Mouse (Mus musculus) embryonic facial prominence, embryonic 14.5 days (tissue): ENCODE results near the gene Foxp1. TPM values are rescaled to one million over a fixed set of nuclear protein-coding genes. Genes with fewer than 3 reads are reported as not detected.
A peak's percentile ranks its signal among the peaks of the same experiment; 100 is the strongest.

Source experiments
- ATAC-seq: fragments of 200-750 bp; cut with Nextera tagmentation; 2 replicates; pipeline ENCODE4 v1.8.0; 2017; ENCODE audit warnings: low read depth, moderate number of reproducible peaks, moderate TSS enrichment
- DNase-seq: peaks from one replicate; pipeline ENCODE4 v3.0.0-alpha.2; 2015; ENCODE audit warnings: low spot score
- H3K27ac ChIP-seq: fragments of 300-500 bp; sonication (generic); replicated peaks from 2 replicates; pipeline ENCODE4 v1.5.1; 2014; ENCODE audit warnings: low read depth, mild to moderate bottlenecking, low read length, moderate library complexity
- H3K27me3 ChIP-seq: fragments of 300-500 bp; sonication (generic); replicated peaks from 2 replicates; pipeline ENCODE4 v1.6.1; 2014; ENCODE audit warnings: low read length; ENCODE audit not compliant: control insufficient read depth, insufficient read depth
- H3K36me3 ChIP-seq: fragments of 300-500 bp; sonication (generic); 2 replicates; pipeline ENCODE4 v1.6.1; 2014; ENCODE audit warnings: low read length, mixed read lengths; ENCODE audit not compliant: control insufficient read depth, insufficient read depth
- H3K4me1 ChIP-seq: fragments of 300-500 bp; sonication (generic); 2 replicates; pipeline ENCODE4 v1.6.1; 2014; ENCODE audit warnings: antibody characterized with exemption, low read length; ENCODE audit not compliant: control insufficient read depth, insufficient read depth
- H3K4me2 ChIP-seq: fragments of 300-500 bp; sonication (generic); 2 replicates; pipeline ENCODE4 v1.6.1; 2014; ENCODE audit warnings: low read depth, mild to moderate bottlenecking, low read length, moderate library complexity, mixed read lengths
- H3K4me3 ChIP-seq: fragments of 300-500 bp; sonication (generic); 2 replicates; pipeline ENCODE4 v1.5.1; 2014; ENCODE audit warnings: low read depth, mild to moderate bottlenecking, low read length
- H3K9ac ChIP-seq: fragments of 300-500 bp; sonication (generic); 2 replicates; pipeline ENCODE4 v1.6.1; 2014; ENCODE audit warnings: low read depth, mild to moderate bottlenecking, low read length, moderate library complexity, mixed read lengths
- H3K9me3 ChIP-seq: fragments of 300-500 bp; sonication (generic); 2 replicates; pipeline ENCODE4 v1.6.1; 2016; ENCODE audit warnings: low read length; ENCODE audit not compliant: control insufficient read depth
- WGBS: fragments of 180-500 bp; shearing (Covaris S2); extraction: QIAGEN DNeasy Blood & Tissue Kit; methylation state at CpG from one replicate; pipeline ENCODE4 v1.1.7; 2014; 5-methylcytosine and 5-hydroxymethylcytosine counted together
- polyA plus RNA-seq: library from polyadenylated mRNA; unstranded; fragments of >200 nt; fragmentation: Nextera tagmentation; extraction: Ambion mirVana; gene quantifications from 2 replicates; pipeline ENCODE4 v1.2.1, GENCODE M21; 2014

Foxp1 gene
- polyA plus RNA-seq, 1 experiment from 2014 or later, result 80.1 TPM

DNA sequence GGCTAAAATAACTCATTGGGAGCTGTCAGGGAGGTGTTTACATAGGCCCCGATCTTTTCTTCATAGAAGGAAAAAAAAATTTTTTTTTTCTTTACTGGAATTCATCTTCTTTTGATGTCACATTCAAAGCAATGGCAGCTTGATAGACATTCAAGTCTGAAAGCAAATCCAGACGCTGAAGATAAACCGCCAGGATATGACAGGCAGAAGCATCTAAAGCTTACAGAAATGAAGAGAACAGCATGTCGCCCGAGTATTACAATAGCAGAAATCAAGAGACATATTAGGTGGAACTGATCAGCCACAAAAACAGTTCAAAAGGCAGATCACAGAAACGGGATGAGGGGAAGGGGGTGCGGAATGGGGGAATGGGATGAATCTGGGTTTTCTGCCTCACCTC lies 425.3 kb downstream of the Foxp1 start:
- Histone ChIP-seq H3K27ac (no peak overlapping the region), H3K36me3 (no peaks in the 10 kb centered on the region), H3K9ac (no peak overlapping the region), H3K27me3 (no peaks in the 10 kb centered on the region), H3K9me3 (no peaks in the 10 kb centered on the region), H3K4me3 (no peak overlapping the region), H3K4me2 (no peak overlapping the region), H3K4me1 (peaks cover 30% of the 10 kb centered on the region)
- ATAC-seq (no peak), DNase-seq (peak; percentile 48)
- 40% methylated on average over 7 of the region's 7 CpGs for WGBS

DNA sequence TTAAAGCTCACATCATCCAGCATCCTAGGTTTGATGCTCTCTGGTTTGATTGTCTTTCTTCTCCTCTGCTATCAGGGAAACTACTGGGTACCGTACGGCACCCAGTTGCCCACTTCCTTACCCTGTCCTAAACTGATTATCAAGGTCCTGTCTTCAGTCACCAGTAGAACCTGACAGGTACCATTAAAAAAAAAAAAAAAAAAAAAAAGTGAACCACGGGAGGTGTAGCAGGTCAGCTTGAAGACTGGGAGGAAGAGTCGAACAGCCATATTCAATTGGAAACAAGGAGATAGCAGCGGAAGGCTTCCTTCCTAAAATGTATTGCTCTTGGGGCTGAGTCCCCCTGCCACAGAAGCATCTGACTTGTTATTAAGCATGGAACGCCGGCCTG lies 425.8 kb downstream of the Foxp1 start:
- no peaks in the 10 kb centered on the region for H3K9me3 ChIP-seq
- H3K27me3 ChIP-seq, result no peaks in the 10 kb centered on the region
- no peak overlapping the region for H3K4me3 ChIP-seq
- no peak overlapping the region for H3K27ac ChIP-seq
- 72% methylated on average over 7 of the region's 7 CpGs for WGBS
- DNase-seq (no peak), ATAC-seq (no peak)
- no peak overlapping the region for H3K9ac ChIP-seq
- peaks cover 30% of the 10 kb centered on the region for H3K4me1 ChIP-seq
- H3K4me2 ChIP-seq, result no peak overlapping the region
- no peaks in the 10 kb centered on the region for H3K36me3 ChIP-seq

DNA sequence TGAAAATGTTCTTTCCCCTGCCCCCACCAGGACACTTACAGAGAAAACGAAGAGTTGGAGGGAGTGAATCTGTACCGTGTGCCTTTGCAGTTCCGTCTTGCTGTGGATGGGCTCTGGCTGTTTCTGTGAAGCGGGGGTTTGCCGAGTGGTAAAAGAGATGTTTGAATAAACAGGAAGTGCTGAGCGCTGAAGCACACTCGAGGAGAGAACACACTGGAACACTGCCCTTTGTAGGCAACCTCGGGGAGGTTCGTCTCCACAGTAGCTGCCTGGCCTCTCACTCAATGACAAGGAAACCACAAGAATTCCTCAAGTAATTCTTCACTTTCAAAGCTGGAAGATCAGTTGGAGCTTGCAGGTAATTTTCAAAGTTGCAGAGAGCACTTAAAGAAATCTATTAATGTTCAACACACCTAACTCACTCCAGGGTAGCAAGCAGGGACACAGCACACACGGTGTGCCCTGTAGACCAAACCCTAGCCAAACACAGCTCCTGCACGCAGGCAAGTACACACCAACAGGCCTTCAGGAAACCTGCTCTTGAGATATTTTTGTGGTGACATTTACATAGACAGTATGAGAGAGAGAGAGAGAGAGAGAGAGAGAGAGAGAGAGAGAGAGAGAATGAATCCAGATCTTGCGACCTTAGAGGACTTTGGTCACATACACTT lies 426.3 kb downstream of the Foxp1 start:
- peak overlapping the region; percentile 61 for H3K27ac ChIP-seq
- H3K4me2 ChIP-seq, result peak overlapping the region; percentile 56
- H3K4me1 ChIP-seq, result peaks cover 28% of the 10 kb centered on the region
- ATAC-seq, result no peak
- H3K36me3 ChIP-seq, result no peaks in the 10 kb centered on the region
- H3K9me3 ChIP-seq, result no peaks in the 10 kb centered on the region
- H3K4me3 ChIP-seq, result peak overlapping the region; percentile 23
- 0 out of 2 replicates have a peak overlapping the region, but pooled peaks have one; percentile 39 for H3K9ac ChIP-seq
- no peaks in the 10 kb centered on the region for H3K27me3 ChIP-seq
- 20% methylated on average over 12 of the region's 12 CpGs for WGBS
- peak; percentile 65 for DNase-seq

DNA sequence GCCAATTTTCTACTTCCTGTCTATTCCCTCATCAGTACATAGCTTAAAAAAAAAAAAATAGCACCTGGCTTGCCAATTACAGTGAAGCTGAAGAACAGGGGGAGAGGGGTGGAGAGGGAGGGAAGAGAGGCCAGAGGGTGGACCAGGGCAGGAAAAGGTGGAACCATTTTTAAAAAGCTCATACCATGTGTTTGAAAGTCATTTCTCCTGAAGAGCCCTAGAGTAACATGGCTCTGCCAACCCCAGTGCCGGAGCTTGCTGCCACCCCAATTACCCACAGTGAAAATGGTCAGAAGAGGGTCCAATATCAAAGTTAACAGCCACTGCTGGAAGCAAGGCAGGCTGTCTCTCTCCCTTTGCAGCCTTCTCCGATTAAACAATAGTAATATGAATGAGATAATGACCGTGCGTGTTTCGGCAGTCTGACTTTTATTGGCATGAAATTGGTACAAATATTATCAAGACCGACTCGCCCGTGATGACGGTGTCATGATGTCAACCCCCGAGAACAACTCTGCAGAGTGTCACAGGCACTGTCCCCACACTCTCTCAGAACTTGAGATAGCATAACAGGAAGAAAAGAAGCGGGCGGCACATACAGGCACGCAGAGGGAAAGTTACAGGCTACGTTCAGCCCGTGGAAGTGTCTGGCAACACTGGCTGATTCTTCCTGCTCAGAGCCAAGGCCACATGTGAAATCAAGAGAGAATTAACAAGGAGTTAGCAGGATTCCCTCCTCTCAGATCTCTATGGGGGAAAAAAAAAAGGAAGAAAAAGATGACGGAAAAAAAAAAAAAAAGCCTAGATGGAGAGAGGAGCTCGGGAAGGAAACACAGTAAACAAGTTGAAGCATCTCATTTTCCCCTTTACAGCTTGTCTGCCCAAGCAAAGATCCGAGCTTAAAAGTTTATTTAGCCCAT lies 427.1 kb downstream of the Foxp1 start:
- ATAC-seq, result no peak
- Histone ChIP-seq H3K4me3 (peak overlapping the region; percentile 23), H3K9ac (peak overlapping the region; percentile 39), H3K36me3 (no peaks in the 10 kb centered on the region), H3K27ac (peak overlapping the region; percentile 61; the same call in 1 of the 2 replicates), H3K9me3 (no peaks in the 10 kb centered on the region), H3K27me3 (no peaks in the 10 kb centered on the region), H3K4me1 (peaks cover 26% of the 10 kb centered on the region), H3K4me2 (peak overlapping the region; percentile 56)
- WGBS, result 15% methylated on average over 18 of the region's 18 CpGs
- DNase-seq, result peak; percentile 31

DNA sequence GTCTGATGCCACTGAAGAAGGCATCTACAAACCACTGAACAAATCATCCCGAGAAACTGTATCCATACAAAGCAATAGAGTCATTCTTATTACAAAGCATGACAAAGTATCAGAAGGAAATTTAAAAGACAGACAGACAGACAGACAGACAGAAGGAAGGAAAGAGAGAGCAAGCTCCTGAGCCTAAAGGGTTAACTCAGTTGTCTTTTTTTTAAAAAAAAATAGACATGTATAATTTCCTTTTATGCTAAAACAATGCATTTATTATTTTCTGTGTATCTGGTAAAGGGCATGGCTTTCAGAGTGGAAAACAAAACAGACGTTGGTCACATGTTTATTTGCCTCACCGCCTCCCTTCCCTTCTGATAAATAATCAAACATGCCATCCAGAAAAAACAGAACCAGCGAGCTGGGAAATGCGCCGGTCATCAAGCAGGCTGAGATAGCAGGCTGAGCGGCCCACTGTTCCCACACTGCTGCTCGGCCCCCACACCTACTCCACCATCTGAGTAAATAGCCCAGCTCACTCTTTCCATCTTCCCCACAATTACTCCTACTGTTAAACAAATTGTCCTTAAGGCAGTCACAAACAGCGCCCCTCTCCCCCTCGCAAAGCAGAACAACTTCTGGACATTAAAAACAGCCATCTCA lies 428.1 kb downstream of the Foxp1 start:
- H3K4me2 ChIP-seq, result peak overlapping the region; percentile 56
- H3K4me1 ChIP-seq, result peaks cover 26% of the 10 kb centered on the region
- no peaks in the 10 kb centered on the region for H3K27me3 ChIP-seq
- ATAC-seq (no peak), DNase-seq (peak; percentile 17)
- peak overlapping the region; percentile 23; the same call in 1 of the 2 replicates for H3K4me3 ChIP-seq
- H3K9me3 ChIP-seq, result no peaks in the 10 kb centered on the region
- H3K27ac ChIP-seq, result 0 out of 2 replicates have a peak overlapping the region, but pooled peaks have one; percentile 33
- H3K36me3 ChIP-seq, result no peaks in the 10 kb centered on the region
- peak overlapping the region; percentile 27; the same call in 1 of the 2 replicates for H3K9ac ChIP-seq
- 24% methylated on average over 10 of the region's 10 CpGs for WGBS

DNA sequence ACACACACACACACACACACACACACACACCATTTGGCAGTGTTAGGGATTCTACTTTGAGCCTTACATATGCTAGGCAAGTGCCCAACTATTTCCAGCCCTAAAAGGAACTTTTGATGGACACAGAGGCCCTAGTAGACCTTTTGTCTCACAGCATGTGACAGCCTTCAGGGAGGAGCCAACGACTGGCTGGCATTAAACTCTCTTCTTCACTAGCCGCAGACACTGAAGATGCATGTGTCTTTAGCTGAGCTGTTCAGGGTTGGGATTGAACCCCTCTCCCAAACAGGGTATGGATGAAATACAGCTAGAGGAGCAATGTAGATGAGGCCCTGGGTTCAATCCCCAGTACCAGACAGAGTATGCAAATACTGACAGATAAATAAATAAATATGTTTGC lies 428.7 kb downstream of the Foxp1 start:
- Histone ChIP-seq H3K4me2 (no peak overlapping the region), H3K27me3 (no peaks in the 10 kb centered on the region), H3K4me3 (no peak overlapping the region), H3K4me1 (peaks cover 26% of the 10 kb centered on the region), H3K27ac (no peak overlapping the region), H3K9ac (no peak overlapping the region), H3K9me3 (no peaks in the 10 kb centered on the region), H3K36me3 (no peaks in the 10 kb centered on the region)
- DNase-seq (no peak), ATAC-seq (no peak)
- WGBS, result 53% methylated on average over 2 of the region's 2 CpGs

DNA sequence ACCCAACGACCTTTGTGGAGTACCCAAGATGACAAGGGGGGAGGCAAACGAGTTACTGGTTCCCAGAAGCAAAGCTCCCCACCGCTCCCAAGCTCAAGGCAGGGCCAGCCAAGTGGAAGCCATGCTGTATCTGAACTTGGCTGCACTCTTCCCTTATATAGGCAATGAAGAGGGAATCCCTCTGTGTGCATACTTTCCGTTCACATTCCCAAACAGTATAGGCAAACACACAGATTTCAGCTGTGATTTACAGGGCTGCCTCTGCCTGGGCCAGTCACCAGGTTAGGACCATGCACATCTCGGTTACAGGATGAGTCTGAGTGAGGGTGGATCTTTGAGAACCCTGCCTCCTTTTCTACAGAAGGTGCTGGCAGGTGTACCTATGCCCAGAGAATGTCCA lies 429.3 kb downstream of the Foxp1 start:
- Histone ChIP-seq H3K27me3 (no peaks in the 10 kb centered on the region), H3K9me3 (no peaks in the 10 kb centered on the region), H3K4me2 (no peak overlapping the region), H3K4me1 (peaks cover 26% of the 10 kb centered on the region), H3K27ac (no peak overlapping the region), H3K9ac (no peak overlapping the region), H3K4me3 (no peak overlapping the region), H3K36me3 (no peaks in the 10 kb centered on the region)
- ATAC-seq (no peak), DNase-seq (peak; percentile 32)
- WGBS, result 57% methylated on average over 5 of the region's 5 CpGs

DNA sequence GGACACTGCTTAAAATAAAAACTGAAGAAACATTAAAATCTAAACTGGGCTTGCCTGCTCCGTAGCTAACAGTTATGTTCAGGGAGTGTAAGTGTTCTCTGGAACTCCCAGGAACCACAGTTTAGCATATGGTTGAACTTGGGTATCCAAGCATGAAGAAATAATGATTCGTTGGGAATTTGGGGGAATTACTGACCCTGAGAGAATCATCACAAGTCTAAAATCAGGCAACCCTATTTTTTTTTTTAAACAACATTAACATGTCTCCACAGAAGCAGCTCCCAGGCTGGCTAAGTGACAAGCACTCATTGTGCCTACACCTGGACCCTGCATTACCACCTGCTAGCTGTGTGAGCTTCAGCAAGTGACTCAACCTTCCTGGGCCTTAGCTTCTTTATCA lies 430.7 kb downstream of the Foxp1 start:
- Histone ChIP-seq H3K27ac (no peak overlapping the region), H3K27me3 (no peaks in the 10 kb centered on the region), H3K36me3 (no peaks in the 10 kb centered on the region), H3K4me3 (no peak overlapping the region), H3K9me3 (no peaks in the 10 kb centered on the region), H3K4me2 (no peak overlapping the region), H3K4me1 (peaks cover 26% of the 10 kb centered on the region), H3K9ac (no peak overlapping the region)
- WGBS, result 69% methylated on average over 2 of the region's 2 CpGs
- no peak for ATAC-seq
- no peak for DNase-seq
